Mouse (Mus musculus) brain, embryonic 14.5 days (tissue): ENCODE measurements around the gene Nmnat2.

Experiments
- CTCF ChIP-seq: fragments of 200-500 bp; IDR thresholded peaks from 2 replicates; pipeline ENCODE4 v1.5.1; 2012; ENCODE audit warnings: inconsistent platforms, mild to moderate bottlenecking, moderate library complexity, borderline replicate concordance; ENCODE audit not compliant: insufficient read depth, insufficient read length; ENCODE audit errors: extremely low read depth
- POLR2A ChIP-seq: fragments of 200-500 bp; IDR thresholded peaks from 2 replicates; pipeline ENCODE4 v1.6.1; 2012; ENCODE audit warnings: mild to moderate bottlenecking, inconsistent platforms, borderline replicate concordance; ENCODE audit not compliant: poor library complexity, insufficient read depth, insufficient read length, severe bottlenecking; ENCODE audit errors: extremely low read depth

GRCm38 (mm10) chr1:153109346-153109745 lies 154.6 kb downstream of the Nmnat2 start:
- TF ChIP-seq CTCF (no peak), POLR2A (no peak)
